Mouse (Mus musculus): ENCODE data around the gene Nav1. TPM values are rescaled to one million over a fixed set of nuclear protein-coding genes. Genes with fewer than 3 reads are reported as not detected.
A peak's percentile ranks its signal among the peaks of the same experiment; 100 is the strongest.

Gene Nav1
- total and polyA plus RNA-seq, 2 experiments from 2014 or later, result 35.5 to 85.8 TPM

- peaks cover 3% of the 10 kb centered on the region; the same call in 1 of the 2 replicates for H3K36me3 ChIP-seq (ENCODE audit: insufficient read depth)
- no peak for TF ChIP-seq CTCF (IDR thresholded peaks at IDR 0.05; ENCODE audit: low read depth)
- WGBS, result 2% methylated on average over 21 of the region's 21 CpGs
- peak overlapping the region; percentile 92 for H3K9ac ChIP-seq
- H3K9me3 ChIP-seq (ENCODE audit: low read length), result no peaks in the 10 kb centered on the region
- H3K27ac ChIP-seq (ENCODE audit: low read depth, low read length), result peak overlapping the region; percentile 92
- H3K4me2 ChIP-seq (ENCODE audit: low read depth), result peak overlapping the region; percentile 62
- H3K27me3 ChIP-seq (ENCODE audit: insufficient read depth, low read length), result no peaks in the 10 kb centered on the region
- ATAC-seq (no peak; the same call in 1 of the 2 replicates), DNase-seq (peak; percentile 57)
- peak overlapping the region; percentile 78 for H3K4me3 ChIP-seq (ENCODE audit: low read depth, low read length)
- H3K4me1 ChIP-seq (ENCODE audit: insufficient read depth), result peaks cover 26% of the 10 kb centered on the region
Observed at GRCm38 (mm10) chr1:135583678-135584515, 23.2 kb downstream of the Nav1 start.

- H3K27ac ChIP-seq (ENCODE audit: low read depth, low read length), result peak overlapping the region; percentile 92
- DNase-seq (peak; percentile 79), ATAC-seq (peak; percentile 66)
- no peaks in the 10 kb centered on the region for H3K27me3 ChIP-seq (ENCODE audit: insufficient read depth, low read length)
- peak overlapping the region; percentile 78 for H3K4me3 ChIP-seq (ENCODE audit: low read depth, low read length)
- peaks cover 27% of the 10 kb centered on the region for H3K4me1 ChIP-seq (ENCODE audit: insufficient read depth)
- H3K36me3 ChIP-seq (ENCODE audit: insufficient read depth), result peaks cover 11% of the 10 kb centered on the region; the same call in 1 of the 2 replicates
- TF ChIP-seq CTCF (IDR thresholded peaks at IDR 0.05; ENCODE audit: low read depth), result no peak
- 3% methylated on average over 15 of the region's 15 CpGs for WGBS
- peak overlapping the region; percentile 92 for H3K9ac ChIP-seq
- no peaks in the 10 kb centered on the region for H3K9me3 ChIP-seq (ENCODE audit: low read length)
- peak overlapping the region; percentile 62 for H3K4me2 ChIP-seq (ENCODE audit: low read depth)
Observed at GRCm38 (mm10) chr1:135583081-135583677, 23.9 kb downstream of the Nav1 start.

GRCm38 (mm10) chr1:135581001-135581400, 26.1 kb downstream of the Nav1 start:
- no peak overlapping the region for H3K27ac ChIP-seq (ENCODE audit: low read depth, low read length)
- 13% methylated on average over 8 of the region's 8 CpGs for WGBS
- H3K9me3 ChIP-seq (ENCODE audit: low read length), result no peaks in the 10 kb centered on the region
- H3K4me3 ChIP-seq (ENCODE audit: low read depth, low read length), result peak overlapping the region; percentile 78
- H3K27me3 ChIP-seq (ENCODE audit: insufficient read depth, low read length), result no peaks in the 10 kb centered on the region
- H3K4me1 ChIP-seq (ENCODE audit: insufficient read depth), result peaks cover 39% of the 10 kb centered on the region
- ATAC-seq (no peak), DNase-seq (no peak)
- peak overlapping the region; percentile 37; the same call in 1 of the 2 replicates for H3K9ac ChIP-seq
- H3K36me3 ChIP-seq (ENCODE audit: insufficient read depth), result peaks cover 11% of the 10 kb centered on the region; the same call in 1 of the 2 replicates
- peak overlapping the region; percentile 62 for H3K4me2 ChIP-seq (ENCODE audit: low read depth)
- TF ChIP-seq CTCF (IDR thresholded peaks at IDR 0.05; ENCODE audit: low read depth), result no peak

GRCm38 (mm10) chr1:135579111-135579510, 28.0 kb downstream of the Nav1 start:
- H3K36me3 ChIP-seq (ENCODE audit: insufficient read depth), result peaks cover 16% of the 10 kb centered on the region; the same call in 1 of the 2 replicates
- no peaks in the 10 kb centered on the region for H3K9me3 ChIP-seq (ENCODE audit: low read length)
- ATAC-seq (no peak), DNase-seq (no peak)
- no peak overlapping the region for H3K4me3 ChIP-seq (ENCODE audit: low read depth, low read length)
- H3K9ac ChIP-seq, result no peak overlapping the region
- TF ChIP-seq CTCF (IDR thresholded peaks at IDR 0.05; ENCODE audit: low read depth), result no peak
- peaks cover 39% of the 10 kb centered on the region for H3K4me1 ChIP-seq (ENCODE audit: insufficient read depth)
- no peaks in the 10 kb centered on the region for H3K27me3 ChIP-seq (ENCODE audit: insufficient read depth, low read length)
- no peak overlapping the region for H3K27ac ChIP-seq (ENCODE audit: low read depth, low read length)
- WGBS, result 63% methylated on average over 3 of the region's 3 CpGs
- peak overlapping the region; percentile 62 for H3K4me2 ChIP-seq (ENCODE audit: low read depth)

- 54% methylated on average over 2 of the region's 2 CpGs for WGBS
Observed at GRCm38 (mm10) chr1:135577793-135578192, 29.3 kb downstream of the Nav1 start.

GRCm38 (mm10) chr1:135575393-135575792, 31.7 kb downstream of the Nav1 start:
- H3K36me3 ChIP-seq (ENCODE audit: insufficient read depth), result peaks cover 24% of the 10 kb centered on the region; the same call in 1 of the 2 replicates
- 93% methylated on average over 1 of the region's 1 CpGs for WGBS
- no peak for TF ChIP-seq CTCF (IDR thresholded peaks at IDR 0.05; ENCODE audit: low read depth)
- H3K9ac ChIP-seq, result no peak overlapping the region
- no peaks in the 10 kb centered on the region for H3K9me3 ChIP-seq (ENCODE audit: low read length)
- H3K27me3 ChIP-seq (ENCODE audit: insufficient read depth, low read length), result no peaks in the 10 kb centered on the region
- H3K4me2 ChIP-seq (ENCODE audit: low read depth), result no peak overlapping the region
- H3K4me3 ChIP-seq (ENCODE audit: low read depth, low read length), result no peak overlapping the region
- no peak overlapping the region for H3K27ac ChIP-seq (ENCODE audit: low read depth, low read length)
- no peak for ATAC-seq
- H3K4me1 ChIP-seq (ENCODE audit: insufficient read depth), result peaks cover 22% of the 10 kb centered on the region
- no peak for DNase-seq

More at GRCm38 (mm10) chr1:135577793-135578192, 29.3 kb downstream of the Nav1 start:
- H3K27me3 ChIP-seq (ENCODE audit: insufficient read depth, low read length), result no peaks in the 10 kb centered on the region
- H3K27ac ChIP-seq (ENCODE audit: low read depth, low read length), result no peak overlapping the region
- H3K4me2 ChIP-seq (ENCODE audit: low read depth), result no peak overlapping the region
- H3K4me1 ChIP-seq (ENCODE audit: insufficient read depth), result peaks cover 39% of the 10 kb centered on the region
- no peak for DNase-seq
- peak; percentile 16; the same call in 1 of the 2 replicates for ATAC-seq
- no peak overlapping the region for H3K4me3 ChIP-seq (ENCODE audit: low read depth, low read length)
- no peak for TF ChIP-seq CTCF (IDR thresholded peaks at IDR 0.05; ENCODE audit: low read depth)
- peaks cover 21% of the 10 kb centered on the region; the same call in 1 of the 2 replicates for H3K36me3 ChIP-seq (ENCODE audit: insufficient read depth)
- H3K9ac ChIP-seq, result no peak overlapping the region
- H3K9me3 ChIP-seq (ENCODE audit: low read length), result no peaks in the 10 kb centered on the region

Data from forebrain, postnatal 0 days (tissue).